Mouse (Mus musculus): ENCODE results near the gene Mrpl40. TPM values are rescaled to one million over a fixed set of nuclear protein-coding genes. Genes with fewer than 3 reads are reported as not detected.
A peak's percentile ranks its signal among the peaks of the same experiment; 100 is the strongest.
"Not testable (repeated sequence)": the region's sequence is repeated elsewhere in the genome, so short reads cannot be mapped to it uniquely, and the experiment has no call there.

The Mrpl40 gene
- polyA plus RNA-seq, 1 experiment from 2014 or later: 56.7 TPM

- H3K27me3 ChIP-seq (replicated peaks; ENCODE audit: control insufficient read depth, insufficient read depth, low read length): no peaks in the 10 kb centered on the region
- DNase-seq (ENCODE audit: low spot score) (peak; percentile 1), ATAC-seq (no peak)
- H3K4me1 ChIP-seq (ENCODE audit: control insufficient read depth, insufficient read depth, low read length): peaks cover 6% of the 10 kb centered on the region
- peak overlapping the region; percentile 80 for H3K4me2 ChIP-seq (ENCODE audit: low read length)
- peaks cover 15% of the 10 kb centered on the region; the same call in 1 of the 2 replicates for H3K36me3 ChIP-seq (ENCODE audit: control insufficient read depth, insufficient read depth, low read length)
- H3K4me3 ChIP-seq (ENCODE audit: low read depth, low read length): peak overlapping the region; percentile 90
- no peaks in the 10 kb centered on the region for H3K9me3 ChIP-seq (replicated peaks; ENCODE audit: control insufficient read depth, low read length)
- H3K27ac ChIP-seq (ENCODE audit: low read depth, low read length): peak overlapping the region; percentile 94
- peak overlapping the region; percentile 97 for H3K9ac ChIP-seq (ENCODE audit: low read length)
- 29% methylated on average over 20 of the region's 20 CpGs for WGBS
Measured at GRCm38 (mm10) chr16:18878091-18878720, 1.5 kb upstream of the Mrpl40 start.

DNA sequence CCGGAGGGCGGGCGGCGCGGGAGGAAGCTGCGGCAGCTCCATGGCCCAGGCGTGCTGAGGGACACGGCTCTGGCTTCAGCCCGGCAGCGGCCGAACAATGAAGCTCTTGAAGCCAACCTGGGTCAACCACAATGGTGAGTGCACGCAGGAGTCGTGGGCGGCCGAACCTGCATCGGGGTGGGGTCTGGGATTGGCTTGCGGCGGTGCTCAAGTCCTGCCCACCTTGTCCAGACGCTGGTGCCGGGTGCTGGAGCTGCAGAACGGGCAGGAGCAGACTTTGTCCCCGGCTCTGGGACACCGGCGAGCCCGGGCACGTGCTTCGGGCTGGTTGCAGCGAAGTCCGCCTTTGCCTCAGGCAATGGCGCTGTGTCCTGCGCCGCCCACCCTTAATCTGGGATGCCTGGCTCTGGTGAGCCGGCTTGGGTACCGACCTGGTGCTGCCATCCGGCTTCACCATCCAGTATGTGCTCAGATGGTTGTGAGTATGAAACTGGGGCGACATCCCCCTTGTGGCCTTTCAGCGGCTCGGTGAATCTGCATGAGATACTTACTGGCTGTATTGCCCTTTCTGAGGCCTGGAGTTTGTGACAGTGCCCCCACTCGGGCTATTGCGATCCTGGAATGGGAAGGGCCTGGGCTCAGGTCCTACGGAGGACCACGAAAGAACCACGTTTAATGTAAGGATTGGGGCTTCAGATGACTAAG, 876 bp upstream of the Mrpl40 start:
- DNase-seq (ENCODE audit: low spot score) (peak; percentile 74), ATAC-seq (peak; percentile 25)
- no peaks in the 10 kb centered on the region for H3K9me3 ChIP-seq (replicated peaks; ENCODE audit: control insufficient read depth, low read length)
- H3K27me3 ChIP-seq (replicated peaks; ENCODE audit: control insufficient read depth, insufficient read depth, low read length): no peaks in the 10 kb centered on the region
- peak overlapping the region; percentile 97 for H3K9ac ChIP-seq (ENCODE audit: low read length)
- H3K4me2 ChIP-seq (ENCODE audit: low read length): peak overlapping the region; percentile 80
- H3K4me3 ChIP-seq (ENCODE audit: low read depth, low read length): peak overlapping the region; percentile 90
- H3K36me3 ChIP-seq (ENCODE audit: control insufficient read depth, insufficient read depth, low read length): peaks cover 22% of the 10 kb centered on the region
- H3K4me1 ChIP-seq (ENCODE audit: control insufficient read depth, insufficient read depth, low read length): peaks cover 6% of the 10 kb centered on the region
- under 1% methylated on average over 35 of the region's 43 CpGs for WGBS
- peak overlapping the region; percentile 94 for H3K27ac ChIP-seq (ENCODE audit: low read depth, low read length)

DNA sequence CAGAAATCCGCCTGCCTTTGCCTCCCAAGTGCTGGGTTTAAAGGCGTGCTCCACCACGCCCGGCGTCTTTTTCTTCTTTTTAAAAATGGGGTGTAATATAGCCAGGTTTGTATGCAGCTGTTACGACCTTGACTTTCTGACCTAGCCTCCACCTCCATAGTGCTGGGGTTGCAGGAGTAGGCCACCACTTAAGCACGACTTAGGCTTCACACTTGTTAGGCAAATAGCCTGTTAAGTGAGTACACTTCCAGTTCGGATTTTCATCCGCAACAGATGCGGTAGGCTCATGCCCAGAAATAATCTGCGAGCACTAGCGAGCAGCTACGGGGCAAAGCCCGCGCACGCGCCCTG, 596 bp downstream of the Mrpl40 start:
- ATAC-seq: no peak
- 1% methylated on average over 17 of the region's 17 CpGs for WGBS

GRCm38 (mm10) chr16:18870495-18870894, 6.2 kb downstream of the Mrpl40 start:
- peaks cover 34% of the 10 kb centered on the region for H3K36me3 ChIP-seq (ENCODE audit: control insufficient read depth, insufficient read depth, low read length)
- not testable (repeated sequence) for H3K4me3 ChIP-seq (ENCODE audit: low read depth, low read length); H3K27ac ChIP-seq (ENCODE audit: low read depth, low read length); H3K9me3 ChIP-seq (replicated peaks; ENCODE audit: control insufficient read depth, low read length); DNase-seq (ENCODE audit: low spot score); ATAC-seq; H3K4me2 ChIP-seq (ENCODE audit: low read length); H3K27me3 ChIP-seq (replicated peaks; ENCODE audit: control insufficient read depth, insufficient read depth, low read length); H3K4me1 ChIP-seq (ENCODE audit: control insufficient read depth, insufficient read depth, low read length); H3K9ac ChIP-seq (ENCODE audit: low read length)
- WGBS: 88% methylated on average over 1 of the region's 1 CpGs

More for the DNA sequence above, 596 bp downstream of the Mrpl40 start:
- no peak for DNase-seq (ENCODE audit: low spot score)
- H3K9me3 ChIP-seq (replicated peaks; ENCODE audit: control insufficient read depth, low read length): no peaks in the 10 kb centered on the region
- peak overlapping the region; percentile 80 for H3K4me2 ChIP-seq (ENCODE audit: low read length)
- H3K4me3 ChIP-seq (ENCODE audit: low read depth, low read length): peak overlapping the region; percentile 90
- peak overlapping the region; percentile 94 for H3K27ac ChIP-seq (ENCODE audit: low read depth, low read length)
- no peaks in the 10 kb centered on the region for H3K27me3 ChIP-seq (replicated peaks; ENCODE audit: control insufficient read depth, insufficient read depth, low read length)
- H3K4me1 ChIP-seq (ENCODE audit: control insufficient read depth, insufficient read depth, low read length): peaks cover 6% of the 10 kb centered on the region
- peak overlapping the region; percentile 97 for H3K9ac ChIP-seq (ENCODE audit: low read length)
- peaks cover 35% of the 10 kb centered on the region for H3K36me3 ChIP-seq (ENCODE audit: control insufficient read depth, insufficient read depth, low read length)

- H3K9ac ChIP-seq (ENCODE audit: low read length): no peak overlapping the region
- no peaks in the 10 kb centered on the region for H3K27me3 ChIP-seq (replicated peaks; ENCODE audit: control insufficient read depth, insufficient read depth, low read length)
- no peaks in the 10 kb centered on the region for H3K9me3 ChIP-seq (replicated peaks; ENCODE audit: control insufficient read depth, low read length)
- no peaks in the 10 kb centered on the region for H3K36me3 ChIP-seq (ENCODE audit: control insufficient read depth, insufficient read depth, low read length)
- H3K4me3 ChIP-seq (ENCODE audit: low read depth, low read length): no peak overlapping the region
- WGBS: 76% methylated on average over 1 of the region's 1 CpGs
- no peak overlapping the region for H3K27ac ChIP-seq (ENCODE audit: low read depth, low read length)
- H3K4me1 ChIP-seq (ENCODE audit: control insufficient read depth, insufficient read depth, low read length): no peaks in the 10 kb centered on the region
- no peak for ATAC-seq
- H3K4me2 ChIP-seq (ENCODE audit: low read length): no peak overlapping the region
- DNase-seq (ENCODE audit: low spot score): no peak
Measured at GRCm38 (mm10) chr16:18860186-18860585, 16.5 kb downstream of the Mrpl40 start.

GRCm38 (mm10) chr16:18858551-18858950, 18.1 kb downstream of the Mrpl40 start:
- H3K27me3 ChIP-seq (replicated peaks; ENCODE audit: control insufficient read depth, insufficient read depth, low read length): no peaks in the 10 kb centered on the region
- no peaks in the 10 kb centered on the region for H3K4me1 ChIP-seq (ENCODE audit: control insufficient read depth, insufficient read depth, low read length)
- DNase-seq (ENCODE audit: low spot score) (peak; percentile 66), ATAC-seq (0 out of 2 replicates have a peak, but pooled peaks have one; percentile 29)
- no peaks in the 10 kb centered on the region for H3K36me3 ChIP-seq (ENCODE audit: control insufficient read depth, insufficient read depth, low read length)
- no peak overlapping the region for H3K27ac ChIP-seq (ENCODE audit: low read depth, low read length)
- no peak overlapping the region for H3K4me3 ChIP-seq (ENCODE audit: low read depth, low read length)
- H3K9ac ChIP-seq (ENCODE audit: low read length): no peak overlapping the region
- H3K4me2 ChIP-seq (ENCODE audit: low read length): no peak overlapping the region
- H3K9me3 ChIP-seq (replicated peaks; ENCODE audit: control insufficient read depth, low read length): no peaks in the 10 kb centered on the region

GRCm38 (mm10) chr16:18849521-18850190, 27.0 kb downstream of the Mrpl40 start:
- 85% methylated on average over 16 of the region's 17 CpGs for WGBS
- not testable (repeated sequence) for H3K4me2 ChIP-seq (ENCODE audit: low read length); ATAC-seq

GRCm38 (mm10) chr16:18846301-18846820, 30.3 kb downstream of the Mrpl40 start:
- WGBS: 87% methylated on average over 15 of the region's 15 CpGs
- ATAC-seq (no peak), DNase-seq (ENCODE audit: low spot score) (no peak)
- Histone ChIP-seq H3K4me3 (ENCODE audit: low read depth, low read length) (no peak overlapping the region), H3K27ac (ENCODE audit: low read depth, low read length) (no peak overlapping the region), H3K4me2 (ENCODE audit: low read length) (no peak overlapping the region), H3K36me3 (ENCODE audit: control insufficient read depth, insufficient read depth, low read length) (no peaks in the 10 kb centered on the region), H3K27me3 (replicated peaks; ENCODE audit: control insufficient read depth, insufficient read depth, low read length) (no peaks in the 10 kb centered on the region), H3K9me3 (replicated peaks; ENCODE audit: control insufficient read depth, low read length) (no peaks in the 10 kb centered on the region), H3K9ac (ENCODE audit: low read length) (no peak overlapping the region), H3K4me1 (ENCODE audit: control insufficient read depth, insufficient read depth, low read length) (no peaks in the 10 kb centered on the region)

More at GRCm38 (mm10) chr16:18849521-18850190, 27.0 kb downstream of the Mrpl40 start:
- not testable (repeated sequence) for H3K27ac ChIP-seq (ENCODE audit: low read depth, low read length); H3K36me3 ChIP-seq (ENCODE audit: control insufficient read depth, insufficient read depth, low read length); H3K9ac ChIP-seq (ENCODE audit: low read length); H3K4me3 ChIP-seq (ENCODE audit: low read depth, low read length); H3K4me1 ChIP-seq (ENCODE audit: control insufficient read depth, insufficient read depth, low read length); DNase-seq (ENCODE audit: low spot score); H3K27me3 ChIP-seq (replicated peaks; ENCODE audit: control insufficient read depth, insufficient read depth, low read length); H3K9me3 ChIP-seq (replicated peaks; ENCODE audit: control insufficient read depth, low read length)

All from forebrain, embryonic 14.5 days (tissue).